ENCODE assay signal across 9 mouse cellular contexts in genomic region chr11:53794015-53794414, GRCm38 (mm10). TPM values are rescaled to one million over a fixed set of nuclear protein-coding genes. Genes with fewer than 3 reads are reported as not detected.
A peak's percentile ranks its signal among the peaks of the same experiment; 100 is the strongest.
DNase-seq lines count a peak whose midpoint lies in the region; ATAC-seq lines count a peak whose summit lies in the region.
"Had no signal": no experiment of that assay in that cellular context is flagged by ENCODE, and none has a peak within 500 bp of the region (broad histone marks: within the 10 kb centered on the region; RNA-seq: fewer than 3 reads in every experiment).

No protein-coding gene starts in this region.

- H3K4me2 ChIP-seq in liver, embryonic 13.5 days, result peak overlapping the region; percentile 46; the same call in 1 of the 2 replicates
- no peak overlapping the region for H3K4me2 ChIP-seq in stomach, embryonic 16.5 days (ENCODE audit: low read depth, low read length)
- no peak overlapping the region for H3K4me2 ChIP-seq in neural tube, embryonic 15.5 days
- H3K4me2 ChIP-seq: neural tube, embryonic 12.5 days had no signal

- H3K27ac ChIP-seq in brown adipose tissue, adult 24 weeks (replicated peaks; ENCODE audit: low read depth, low read length), result peak overlapping the region; percentile 87
- peak overlapping the region; percentile 86 for H3K27ac ChIP-seq in liver, embryonic 13.5 days
- H3K27ac ChIP-seq in stomach, embryonic 16.5 days (ENCODE audit: low read length), result peak overlapping the region; percentile 47
- H3K27ac ChIP-seq in neural tube, embryonic 15.5 days (replicated peaks), result no peak overlapping the region
- H3K27ac ChIP-seq: neural tube, embryonic 12.5 days had no signal

- DNase-seq in layer of hippocampus, adult 9-11 months, result peak; percentile 70
- no peak for DNase-seq in layer of hippocampus, postnatal 14 days (ENCODE audit: low spot score in 2 of 2)
- DNase-seq in liver, embryonic 13.5 days, result no peak
- no peak for DNase-seq in c-Kit-positive CD71-positive TER-119-positive erythroid progenitor cells, embryonic 14.5 days (ENCODE audit: low spot score)

- WGBS in liver, embryonic 13.5 days (ENCODE audit: insufficient replicate concordance), result 27% methylated on average over 3 of the region's 3 CpGs
- WGBS in stomach, embryonic 16.5 days, result 60% methylated on average over 3 of the region's 3 CpGs
- WGBS in neural tube, embryonic 15.5 days, result 87% methylated on average over 3 of the region's 3 CpGs

- no peak overlapping the region for H3K4me3 ChIP-seq in brown adipose tissue, adult 24 weeks (ENCODE audit: insufficient read depth, low read depth, low read length)
- H3K4me3 ChIP-seq in liver, embryonic 13.5 days (replicated peaks), result no peak overlapping the region
- no peak overlapping the region for H3K4me3 ChIP-seq in stomach, embryonic 16.5 days (replicated peaks; ENCODE audit: low read length)
- no peak overlapping the region for H3K4me3 ChIP-seq in neural tube, embryonic 15.5 days (replicated peaks)
- H3K4me3 ChIP-seq: neural tube, embryonic 12.5 days had no signal

- no peaks in the 10 kb centered on the region for H3K9me3 ChIP-seq in liver, embryonic 13.5 days (replicated peaks)
- no peaks in the 10 kb centered on the region; the same call in 1 of the 2 replicates for H3K9me3 ChIP-seq in stomach, embryonic 16.5 days (replicated peaks; ENCODE audit: control insufficient read depth, low read length)
- no peaks in the 10 kb centered on the region for H3K9me3 ChIP-seq in neural tube, embryonic 15.5 days (replicated peaks)
- H3K9me3 ChIP-seq: neural tube, embryonic 12.5 days had no signal

- no peaks in the 10 kb centered on the region for H3K27me3 ChIP-seq in liver, embryonic 13.5 days
- H3K27me3 ChIP-seq in stomach, embryonic 16.5 days (ENCODE audit: control insufficient read depth, insufficient read depth, low read length), result no peaks in the 10 kb centered on the region
- H3K27me3 ChIP-seq in neural tube, embryonic 15.5 days (replicated peaks), result no peaks in the 10 kb centered on the region
- H3K27me3 ChIP-seq: neural tube, embryonic 12.5 days had no signal

- H3K36me3 ChIP-seq in liver, embryonic 13.5 days, result no peaks in the 10 kb centered on the region
- H3K36me3 ChIP-seq in stomach, embryonic 16.5 days (ENCODE audit: control insufficient read depth, insufficient read depth, low read length), result no peaks in the 10 kb centered on the region
- H3K36me3 ChIP-seq in neural tube, embryonic 15.5 days, result no peaks in the 10 kb centered on the region
- H3K36me3 ChIP-seq: neural tube, embryonic 12.5 days had no signal

- ATAC-seq in liver, embryonic 13.5 days (ENCODE audit: low read depth), result no peak
- ATAC-seq in stomach, embryonic 16.5 days (ENCODE audit: insufficient read depth, low FRiP score), result no peak
- ATAC-seq in neural tube, embryonic 15.5 days (ENCODE audit: low FRiP score), result no peak

- H3K4me1 ChIP-seq in brown adipose tissue, adult 24 weeks (ENCODE audit: control insufficient read depth, insufficient read depth, insufficient read length, low read length), result peaks cover 48% of the 10 kb centered on the region
- peaks cover 50% of the 10 kb centered on the region for H3K4me1 ChIP-seq in liver, embryonic 13.5 days (replicated peaks)
- H3K4me1 ChIP-seq in stomach, embryonic 16.5 days (ENCODE audit: control insufficient read depth, insufficient read depth, low read length), result peaks cover 43% of the 10 kb centered on the region
- peaks cover 15% of the 10 kb centered on the region for H3K4me1 ChIP-seq in neural tube, embryonic 15.5 days
- H3K4me1 ChIP-seq: neural tube, embryonic 12.5 days had no signal

- H3K9ac ChIP-seq in liver, embryonic 13.5 days, result no peak overlapping the region
- no peak overlapping the region for H3K9ac ChIP-seq in stomach, embryonic 16.5 days (ENCODE audit: low read length)
- H3K9ac ChIP-seq in neural tube, embryonic 15.5 days (replicated peaks), result no peak overlapping the region
- H3K9ac ChIP-seq: neural tube, embryonic 12.5 days had no signal

RNA-seq across cellular contexts. Expression of gene Gm17334, which starts 21.0 kb away (rescaled TPM):
- under 1 TPM in 1 of 2 experiments, not detected in 1; 0.62 TPM for total RNA-seq in layer of hippocampus, postnatal 14 days (2021)
- not detected in 2 replicates for polyA plus RNA-seq in brown adipose tissue, adult 24 weeks (2012; ENCODE audit: insufficient read depth, insufficient read length, missing spikeins)
- polyA plus RNA-seq in liver, embryonic 13.5 days (2015; fragmentation: Nextera tagmentation; extraction: Ambion mirVana), result not detected in 2 replicates
- polyA plus RNA-seq in stomach, embryonic 16.5 days (2015; fragmentation: Nextera tagmentation; extraction: Ambion mirVana), result 0.51 TPM in 1 of 2 replicates, not detected in the other
- 0.34 TPM in 1 of 2 replicates, not detected in the other for polyA plus RNA-seq in neural tube, embryonic 15.5 days (2015; fragmentation: Nextera tagmentation; extraction: Ambion mirVana)
- total RNA-seq: heart, postnatal 14 days had no signal
- polyA plus RNA-seq: neural tube, embryonic 12.5 days had no signal

RNA-seq across cellular contexts. Expression of gene Irf1, which starts 24.2 kb away (rescaled TPM):
- total RNA-seq in layer of hippocampus, postnatal 14 days (2021), result 1 to 10 TPM; 4.9 to 7.7 TPM
- 12.5 and 27.9 TPM in 2 replicates for polyA plus RNA-seq in brown adipose tissue, adult 24 weeks (2012; ENCODE audit: insufficient read depth, insufficient read length, missing spikeins)
- 6.7 and 8.1 TPM in 2 replicates for polyA plus RNA-seq in liver, embryonic 13.5 days (2015; fragmentation: Nextera tagmentation; extraction: Ambion mirVana)
- 25.8 and 29.4 TPM in 2 replicates for polyA plus RNA-seq in stomach, embryonic 16.5 days (2015; fragmentation: Nextera tagmentation; extraction: Ambion mirVana)
- 3.9 and 23.3 TPM in 2 replicates for polyA plus RNA-seq in neural tube, embryonic 15.5 days (2015; fragmentation: Nextera tagmentation; extraction: Ambion mirVana)
